Mouse (Mus musculus): ENCODE measurements at regions not wholly inside any gene's neighbourhood (a gene's known extent, or its start where the extent isn't known, plus 50 kb on each side); places are given as distances from the start of the nearest gene placed in this dataset.

DNA sequence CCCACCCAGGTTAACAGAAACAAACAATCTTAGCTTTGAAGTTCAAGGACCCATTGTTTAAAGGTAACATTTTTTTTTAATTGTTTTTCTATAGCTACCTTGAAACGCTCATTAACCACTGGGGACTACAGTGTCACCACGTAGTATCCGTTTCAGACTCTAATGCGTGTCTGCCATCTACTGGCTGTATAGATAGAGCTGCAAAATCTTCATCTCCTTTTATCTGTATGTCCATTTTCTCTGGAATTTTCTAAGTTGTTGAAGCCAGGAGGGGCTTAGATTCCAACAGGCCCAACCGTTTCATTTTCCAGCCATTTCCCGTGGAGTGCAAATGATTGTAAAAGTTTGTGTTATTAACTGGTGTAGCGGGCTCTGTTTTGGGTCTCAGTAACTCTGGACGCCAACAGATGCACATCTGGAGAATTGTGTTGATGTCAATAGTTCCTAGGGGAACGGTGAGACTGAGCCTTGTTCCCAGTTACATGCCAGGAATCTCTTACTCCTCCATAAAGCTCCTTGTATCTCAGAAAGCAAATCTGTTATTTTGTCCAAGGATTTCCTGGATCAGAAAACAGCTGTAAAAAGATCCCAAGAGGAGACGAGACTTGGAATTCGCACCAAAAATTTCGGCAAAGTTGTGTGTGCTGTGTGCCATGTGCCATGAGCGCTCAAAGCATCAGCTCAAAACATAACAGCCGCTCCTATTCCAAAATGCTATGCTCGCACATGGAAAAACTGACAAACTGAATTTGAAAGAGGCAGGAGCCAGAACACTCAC is 158.8 kb upstream of the Phyhipl start:
- DNase-seq (ENCODE audit: low spot score): no peak

DNA sequence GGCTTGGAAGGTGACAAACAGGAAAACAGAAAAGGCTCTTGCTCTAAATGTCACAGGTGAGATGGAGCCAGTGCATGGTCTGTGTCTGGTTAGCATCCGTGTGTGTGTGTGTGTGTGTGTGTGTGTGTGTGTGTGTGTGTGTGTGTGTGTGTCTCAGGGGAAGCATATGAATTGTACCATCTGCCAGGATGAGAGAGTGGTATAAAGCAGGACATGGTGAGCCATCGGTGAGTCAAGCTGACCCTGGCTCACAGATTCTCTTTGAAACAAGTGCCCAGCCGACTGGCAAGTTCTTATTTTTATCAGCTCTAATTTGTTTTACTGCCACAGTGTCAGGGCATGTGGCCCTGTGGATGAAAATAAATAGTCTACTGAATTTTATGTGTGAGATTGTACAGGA is 153.6 kb upstream of the Phyhipl start:
- no peak for DNase-seq (ENCODE audit: low spot score)

- no peak for DNase-seq (ENCODE audit: low spot score)
Measured at GRCm38 (mm10) chr10:70806786-70807385, 151.1 kb upstream of the Phyhipl start.

DNA sequence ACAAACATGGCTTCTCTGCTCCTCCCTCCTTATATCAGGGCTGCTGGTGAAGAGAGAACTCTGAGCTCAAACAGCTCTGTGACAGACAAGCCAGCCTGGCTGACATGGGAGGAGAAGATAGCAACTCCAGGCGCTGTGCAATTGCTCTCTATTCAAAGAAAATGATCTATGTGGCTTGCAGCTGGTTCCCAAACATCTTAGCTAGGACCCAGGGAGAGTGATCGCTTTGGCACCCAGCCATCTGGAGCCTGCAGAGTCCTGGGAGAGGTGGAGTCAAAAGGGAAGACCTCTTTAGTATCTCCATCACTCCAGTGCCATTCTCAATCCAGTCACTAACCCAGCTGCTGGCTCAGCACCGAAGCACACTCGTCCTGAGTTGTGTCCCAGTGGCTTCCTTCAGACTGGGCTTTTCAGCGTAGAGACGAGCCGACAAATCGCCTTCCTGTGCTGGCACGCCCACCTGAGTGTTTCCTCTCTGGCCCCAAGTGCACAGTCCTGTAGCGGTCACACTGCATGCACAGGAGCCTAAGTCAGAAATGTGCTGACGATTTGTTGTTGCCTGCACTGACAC is 145.1 kb upstream of the Phyhipl start:
- no peak for DNase-seq (ENCODE audit: low spot score)

DNA sequence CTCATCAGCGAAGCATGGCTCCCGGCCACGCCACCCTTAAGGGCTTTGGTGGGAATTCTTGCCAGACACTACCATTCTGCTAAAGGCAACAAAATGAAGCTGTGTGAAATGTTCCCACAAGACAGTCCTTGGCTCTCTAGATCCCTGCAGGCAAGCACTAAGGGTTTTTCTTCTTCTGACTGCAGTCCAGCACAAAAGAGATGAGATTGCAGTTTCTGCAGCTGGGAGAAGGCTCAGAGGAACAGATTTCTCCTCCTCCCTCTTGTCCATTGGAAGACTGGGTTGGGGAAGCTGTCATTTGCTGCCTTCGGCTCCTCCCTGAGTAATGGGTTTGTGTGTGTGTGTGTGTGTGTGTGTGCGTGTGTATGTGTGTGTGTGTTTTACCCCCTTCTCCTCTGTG is 144.1 kb upstream of the Phyhipl start:
- DNase-seq (ENCODE audit: low spot score): no peak

- peak; percentile 46 for DNase-seq (ENCODE audit: low spot score)
Measured at GRCm38 (mm10) chr10:70799191-70799742, 143.5 kb upstream of the Phyhipl start.

DNA sequence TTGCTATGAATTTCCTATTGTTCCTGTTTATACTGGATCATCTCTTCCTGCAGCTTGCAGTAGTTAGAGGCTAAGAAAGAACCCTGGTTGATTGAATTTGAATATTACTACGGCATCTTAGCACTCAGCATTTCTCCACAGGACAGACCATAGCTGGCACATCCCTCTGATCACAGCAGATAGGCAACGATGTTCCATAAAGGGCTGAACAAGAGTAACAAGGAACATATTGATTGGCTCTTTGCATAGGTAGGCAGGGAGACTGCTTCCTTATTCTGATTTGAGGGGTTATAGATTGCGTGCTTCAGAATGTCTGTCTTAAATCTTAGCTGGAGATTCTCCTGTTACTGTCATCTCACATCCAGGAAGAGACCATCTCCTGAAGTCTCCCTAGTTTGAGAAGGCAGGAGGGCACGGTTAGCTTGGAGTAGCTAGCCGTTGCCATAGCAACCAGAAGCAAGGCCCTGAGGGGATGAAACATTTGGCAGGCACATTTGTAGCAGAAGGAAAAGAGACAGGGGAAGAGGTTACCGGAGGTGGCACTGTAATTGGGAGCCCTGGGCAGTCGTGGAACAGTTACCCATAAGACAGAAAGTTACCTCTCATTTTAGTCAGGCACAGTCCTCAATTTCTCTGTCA is 133.2 kb upstream of the Phyhipl start:
- no peak for DNase-seq (ENCODE audit: low spot score)

DNA sequence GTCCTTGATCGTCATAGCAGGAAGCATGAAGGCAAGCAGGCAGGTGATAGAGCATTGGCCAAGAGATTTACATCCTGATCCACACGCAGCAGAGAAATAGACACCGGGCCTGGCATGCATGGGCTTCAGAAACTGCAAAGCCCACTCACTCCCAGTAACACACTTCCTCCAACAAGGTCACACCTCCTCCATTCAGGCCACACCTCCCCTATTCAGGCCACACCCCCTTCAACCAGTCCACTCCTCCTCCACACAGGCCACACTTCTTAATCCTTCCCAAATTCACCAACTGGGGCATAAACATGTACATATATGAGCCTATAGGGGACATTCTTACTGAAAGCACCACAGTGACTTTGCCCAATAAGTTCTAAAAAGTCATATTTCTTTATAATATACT is 125.3 kb upstream of the Phyhipl start:
- DNase-seq (ENCODE audit: low spot score): no peak

DNA sequence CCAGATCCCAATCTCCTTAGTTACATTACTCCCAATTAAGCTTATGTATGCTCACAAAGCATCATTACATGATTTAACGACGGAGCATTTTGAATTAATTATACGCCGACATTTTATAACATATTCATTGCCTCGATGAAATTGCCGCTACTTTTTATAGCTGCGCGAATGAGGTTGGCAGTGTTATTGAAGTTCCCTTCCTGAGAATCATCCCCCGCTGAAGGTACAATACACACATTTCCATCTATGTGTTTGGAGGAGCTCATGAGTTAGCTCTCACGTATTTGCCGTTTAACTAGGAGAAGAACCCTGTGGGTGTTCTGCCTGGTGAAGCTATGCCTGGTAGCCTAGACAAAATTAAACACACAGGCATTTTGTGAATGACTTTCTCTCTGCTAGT is 122.8 kb upstream of the Phyhipl start:
- no peak for DNase-seq (ENCODE audit: low spot score)

- DNase-seq (ENCODE audit: low spot score): no peak
Measured at GRCm38 (mm10) chr10:70774571-70774970, 118.8 kb upstream of the Phyhipl start.

GRCm38 (mm10) chr10:70774159-70774558 is 118.4 kb upstream of the Phyhipl start:
- DNase-seq (ENCODE audit: low spot score): no peak

DNA sequence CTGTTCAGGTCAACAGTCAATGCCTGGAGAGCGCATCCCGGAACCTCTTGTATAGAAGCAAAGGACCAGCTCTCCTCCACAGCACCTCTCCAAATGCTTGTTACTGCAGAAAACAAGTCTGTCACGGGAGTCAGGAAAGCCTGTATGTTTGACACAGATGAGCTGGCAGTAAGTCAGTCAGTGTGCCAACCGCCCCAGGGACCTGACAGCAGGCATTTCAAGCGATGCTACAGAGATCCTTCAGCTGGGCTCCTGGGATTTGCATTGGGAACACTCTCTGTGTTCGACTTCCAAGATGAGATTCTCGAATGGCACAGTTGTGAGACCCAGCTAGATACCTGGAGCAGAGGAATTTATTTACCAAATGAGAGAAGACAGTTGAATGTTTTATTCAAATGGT is 111.7 kb upstream of the Phyhipl start:
- DNase-seq (ENCODE audit: low spot score): no peak

DNA sequence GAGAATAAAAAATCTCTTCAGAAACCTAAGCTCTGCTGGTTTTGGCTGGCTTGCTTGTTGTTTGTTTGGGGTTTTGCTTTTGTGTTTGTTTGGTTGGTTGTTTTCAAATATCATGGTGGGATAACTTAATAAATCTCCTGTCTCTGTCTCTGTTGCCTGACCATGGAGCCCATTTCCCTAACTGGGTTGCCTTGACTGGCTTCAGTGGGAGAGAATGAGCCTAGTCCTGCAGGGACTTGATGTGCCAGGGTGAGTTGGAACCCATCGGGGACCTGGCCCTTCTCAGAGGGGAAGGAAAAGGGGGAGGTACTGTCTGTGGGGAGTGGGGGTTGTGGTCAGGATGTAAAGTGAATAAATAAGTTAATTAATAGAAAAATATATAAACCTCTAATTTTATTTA is 111.1 kb upstream of the Phyhipl start:
- no peak for DNase-seq (ENCODE audit: low spot score)

- no peak for DNase-seq (ENCODE audit: low spot score)
Measured at GRCm38 (mm10) chr10:70766450-70766849, 110.7 kb upstream of the Phyhipl start.

DNA sequence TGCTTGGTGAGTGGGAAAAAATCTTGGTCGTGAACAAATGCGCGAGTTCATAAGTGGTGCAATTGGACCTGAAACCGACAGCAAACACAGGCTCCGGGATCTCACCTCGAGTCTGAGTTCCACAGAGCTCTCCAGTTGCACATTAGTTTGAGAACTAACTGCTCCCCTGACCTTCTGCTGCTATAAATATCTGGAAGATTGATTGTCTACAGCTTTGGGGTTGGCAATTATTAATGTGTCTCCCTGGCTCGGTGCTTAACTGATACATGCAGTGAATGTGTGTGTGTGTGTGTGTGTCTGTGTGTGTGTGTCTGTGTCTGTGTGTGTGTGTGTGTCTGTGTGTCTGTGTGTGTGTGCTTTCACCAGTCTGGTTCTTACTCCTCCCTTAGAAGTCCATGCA is 107.4 kb upstream of the Phyhipl start:
- no peak for DNase-seq (ENCODE audit: low spot score)

DNA sequence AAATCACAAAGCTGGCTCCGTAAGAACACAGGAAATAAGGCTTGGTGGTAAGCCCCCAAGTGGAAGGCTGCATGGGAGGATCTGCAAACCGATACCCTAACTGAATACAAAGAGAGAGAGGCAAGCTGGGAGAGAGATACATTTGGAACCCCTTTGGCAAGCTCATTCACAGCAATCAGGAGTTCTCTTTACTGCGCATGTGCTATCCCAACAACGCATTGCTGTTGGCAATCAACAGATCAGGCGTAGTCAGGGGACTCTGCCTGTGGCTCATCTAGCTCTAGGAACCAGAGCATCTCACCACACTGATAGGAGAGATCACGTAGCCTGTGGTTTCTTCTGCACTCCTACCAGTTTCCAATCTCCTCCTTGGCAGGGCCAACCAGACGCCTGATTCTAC is 103.9 kb upstream of the Phyhipl start:
- DNase-seq (ENCODE audit: low spot score): no peak

DNA sequence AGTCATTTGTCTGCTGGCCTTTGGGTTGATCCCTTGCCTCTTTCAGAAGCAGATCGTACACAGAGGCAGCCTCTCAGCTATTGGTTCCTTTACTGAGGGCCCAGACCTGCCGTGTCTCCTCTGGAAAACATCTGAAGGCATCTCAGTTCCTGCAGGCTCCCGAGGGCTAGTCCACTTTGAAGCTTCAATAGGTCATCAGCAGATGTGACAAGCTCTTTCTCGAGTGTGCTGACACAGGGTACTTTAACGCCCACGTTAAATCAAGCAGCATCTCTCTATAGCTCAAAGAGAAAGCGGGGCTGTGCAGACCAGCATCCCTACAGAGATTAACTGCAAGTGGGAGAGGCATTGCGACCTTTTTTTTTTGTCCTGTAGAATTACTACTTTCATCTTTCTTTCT is 96.0 kb upstream of the Phyhipl start:
- no peak for DNase-seq (ENCODE audit: low spot score)

DNA sequence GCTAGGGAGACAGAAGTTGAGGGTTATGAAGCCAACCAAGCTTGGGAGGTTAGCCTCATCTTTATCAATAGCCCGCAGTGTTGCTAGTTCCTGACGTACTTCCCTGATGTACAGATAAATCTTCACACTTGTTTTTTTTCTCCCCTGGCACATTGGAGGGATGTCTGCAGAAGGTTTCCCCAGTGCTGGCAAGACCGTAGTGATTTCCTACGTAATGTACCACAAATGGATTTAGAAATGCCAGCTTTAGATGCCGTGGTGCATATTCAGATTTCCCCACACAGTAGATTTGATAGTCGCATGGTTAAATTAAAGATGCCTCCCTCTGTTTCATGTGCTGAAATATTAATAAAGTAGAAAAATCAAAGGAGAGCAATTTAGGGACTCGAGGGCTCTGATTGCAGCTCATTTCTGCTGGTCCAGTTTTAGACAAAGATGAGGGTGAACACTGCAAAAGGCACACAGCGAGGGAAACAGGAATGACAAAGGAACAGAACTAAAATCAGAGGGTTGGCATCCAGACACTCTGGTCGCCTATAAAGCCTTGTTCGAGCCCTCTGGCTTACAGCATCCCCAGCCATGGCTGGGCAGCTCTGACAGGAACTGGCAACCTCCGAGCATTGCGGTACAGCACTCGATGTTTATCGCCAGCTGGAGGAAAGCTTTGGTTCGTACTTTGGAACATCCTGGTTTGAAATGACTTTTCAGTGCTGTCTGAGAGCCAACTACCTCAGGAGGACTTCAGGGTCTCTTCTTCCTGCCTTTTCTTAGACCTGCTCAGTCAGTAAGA is 94.8 kb upstream of the Phyhipl start:
- no peak for DNase-seq (ENCODE audit: low spot score)

DNA sequence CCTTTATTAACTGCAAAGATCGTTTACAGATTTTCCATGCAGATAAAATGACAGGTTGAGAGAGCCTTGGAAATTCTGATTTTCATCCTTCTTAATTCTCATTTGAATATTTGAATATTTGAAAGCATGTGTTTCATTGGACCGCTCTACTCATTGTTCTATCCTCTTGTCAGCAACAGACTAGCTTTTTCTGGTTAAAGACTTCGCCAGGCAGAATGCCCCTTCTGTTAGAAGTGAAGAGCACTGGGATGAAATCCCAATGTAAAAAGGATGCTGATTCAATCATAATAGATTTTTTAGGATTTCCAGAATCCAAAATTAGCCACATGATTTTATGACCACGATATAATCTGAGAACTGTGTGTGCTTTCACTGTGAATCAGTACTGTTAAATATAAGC is 90.8 kb upstream of the Phyhipl start:
- no peak for DNase-seq (ENCODE audit: low spot score)

- DNase-seq (ENCODE audit: low spot score): no peak
Measured at GRCm38 (mm10) chr10:70741909-70742308, 86.1 kb upstream of the Phyhipl start.

DNA sequence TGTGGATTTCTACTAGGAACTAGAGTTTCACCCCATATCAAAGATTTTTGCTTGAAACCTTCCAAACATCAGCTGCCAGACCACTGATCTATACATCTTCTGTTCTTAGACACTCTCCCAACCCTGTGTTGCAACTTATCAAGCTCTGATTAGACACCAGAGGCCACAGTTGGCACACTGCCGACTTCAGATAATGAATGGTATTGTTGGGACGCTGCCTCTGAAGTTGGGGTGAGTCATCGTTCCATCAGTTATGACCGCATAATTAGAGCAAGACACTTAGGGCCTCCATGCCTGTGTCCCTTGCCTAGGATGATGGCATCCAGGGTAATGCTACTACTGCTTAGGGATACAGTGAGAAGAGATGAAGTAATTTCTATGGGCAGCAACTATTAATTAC is 84.3 kb upstream of the Phyhipl start:
- DNase-seq (ENCODE audit: low spot score): peak; percentile 19

DNA sequence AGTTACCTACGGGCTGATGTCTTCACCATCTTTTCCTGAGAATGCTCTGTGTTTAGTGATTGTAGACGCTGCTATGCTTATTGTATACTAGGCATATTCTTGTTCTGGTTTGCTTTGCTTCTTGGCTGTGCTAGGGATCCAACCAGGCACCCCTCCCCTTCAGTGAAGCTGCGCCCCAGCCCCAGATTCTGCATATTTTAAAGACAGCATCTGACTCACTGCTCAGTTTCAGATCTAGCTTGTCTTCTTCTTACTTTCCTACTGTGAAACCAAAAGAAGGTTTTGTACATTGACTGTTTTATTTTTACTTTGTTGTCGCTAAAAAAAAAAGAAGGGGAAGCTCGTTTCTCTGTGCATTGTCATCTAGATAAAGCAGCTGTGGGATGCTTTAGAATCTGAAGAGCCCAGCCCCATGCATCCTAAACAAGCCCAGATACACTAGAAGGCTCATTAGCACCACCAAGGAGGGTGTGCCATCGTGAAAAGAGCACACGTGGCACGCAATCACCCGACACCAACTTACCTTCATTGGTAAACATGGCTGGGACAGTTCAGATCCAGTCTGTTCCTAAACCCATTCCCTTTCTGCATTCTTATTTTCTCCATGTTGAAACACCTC is 83.7 kb upstream of the Phyhipl start:
- no peak for DNase-seq (ENCODE audit: low spot score)
